Mouse (Mus musculus): Measurements from ENCODE around the gene Vmn1r26.

- TF ChIP-seq EP300 (optimal IDR thresholded peaks at IDR 0.05) (no peak), CTCF (IDR thresholded peaks at IDR 0.05; ENCODE audit: low read depth) (no peak)
Observed at GRCm38 (mm10) chr6:58015059-58015458, at the start of gene Vmn1r26.
